Mouse (Mus musculus) urinary bladder, postnatal 4 days (tissue): Measurements from ENCODE around the gene Soat1.
"Not testable (repeated sequence)": the region's sequence is repeated elsewhere in the genome, so short reads cannot be mapped to it uniquely, and the experiment has no call there.

ENCODE experiments used
- DNase-seq, 2 experiments: peaks; one replicate each; pipeline ENCODE4 v3.0.0; 2021 to 2022; ENCODE audit warnings: low spot score in 2 of 2

Soat1 gene

GRCm38 (mm10) chr1:156424054-156424453, 50.1 kb downstream of the Soat1 start:
- no peak for DNase-seq

GRCm38 (mm10) chr1:156423493-156423892, 50.6 kb downstream of the Soat1 start:
- DNase-seq, result no peak

- no peak for DNase-seq
Measured at GRCm38 (mm10) chr1:156422856-156423255, 51.3 kb downstream of the Soat1 start.

GRCm38 (mm10) chr1:156420671-156421297, 53.3 kb downstream of the Soat1 start, which contains the start of gene Axdnd1:
Gene Axdnd1 (minus strand): TSS chr1:156421159.
- peak; percentile 81 to 82 for DNase-seq

- DNase-seq, result no peak
Measured at GRCm38 (mm10) chr1:156418170-156418569, 56.0 kb downstream of the Soat1 start.

- no peak for DNase-seq
Measured at GRCm38 (mm10) chr1:156408521-156408920, 65.6 kb downstream of the Soat1 start.

GRCm38 (mm10) chr1:156408004-156408403, 66.1 kb downstream of the Soat1 start:
- DNase-seq, result no peak

- no peak for DNase-seq
Measured at GRCm38 (mm10) chr1:156403251-156403650, 70.9 kb downstream of the Soat1 start.

- no peak for DNase-seq
Measured at GRCm38 (mm10) chr1:156402491-156402890, 71.6 kb downstream of the Soat1 start.

- not testable (repeated sequence) for DNase-seq
Measured at GRCm38 (mm10) chr1:156400159-156400558, 74.0 kb downstream of the Soat1 start.

- no peak for DNase-seq
Measured at GRCm38 (mm10) chr1:156393148-156393547, 81.0 kb downstream of the Soat1 start.

GRCm38 (mm10) chr1:156386880-156387279, 87.3 kb downstream of the Soat1 start:
- no peak for DNase-seq

- no peak for DNase-seq
Measured at GRCm38 (mm10) chr1:156386232-156386631, 87.9 kb downstream of the Soat1 start.

- DNase-seq, result no peak
Measured at GRCm38 (mm10) chr1:156381217-156381616, 92.9 kb downstream of the Soat1 start.
